Mouse (Mus musculus): ENCODE results near the gene D930048N14Rik. TPM values are rescaled to one million over a fixed set of nuclear protein-coding genes. Genes with fewer than 3 reads are reported as not detected.

D930048N14Rik gene
- total and polyA plus RNA-seq, 3 experiments: 0.39 to 2.1 TPM; not detected in 1

DNA sequence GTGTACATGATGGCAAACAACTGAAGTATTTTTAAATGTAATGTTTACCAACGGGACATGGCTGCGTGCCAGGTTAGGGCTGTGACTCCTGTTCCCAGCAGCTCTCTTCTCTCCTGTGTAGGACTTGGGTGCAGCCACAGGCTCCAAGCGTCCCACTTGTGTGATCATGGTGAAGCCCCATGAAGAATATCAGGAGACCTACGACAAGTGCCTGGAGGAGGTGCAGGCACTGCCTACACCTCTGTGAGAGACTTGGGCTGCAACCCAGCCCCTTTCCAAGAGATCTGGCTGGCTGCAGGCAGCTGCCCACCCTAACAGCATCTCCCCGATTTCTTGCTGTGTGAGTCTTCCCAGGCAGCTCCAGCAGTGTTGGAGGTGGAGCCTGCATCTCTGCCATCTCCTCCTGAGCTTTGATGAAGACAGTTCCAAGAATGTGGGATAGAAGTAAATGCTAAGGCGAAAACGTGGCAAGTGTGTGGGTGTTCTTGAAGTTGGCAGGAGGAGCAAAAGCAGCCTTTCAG, 27.7 kb upstream of the D930048N14Rik start:
- H3K36me3 ChIP-seq (ENCODE audit: control insufficient read depth in 1 of 2, insufficient read depth in 2 of 2, low read length in 2 of 2): peaks cover 15 to 41% of the 10 kb centered on the region in 2 experiments
- no peak for DNase-seq (ENCODE audit: low read depth, low spot score)
- H3K79me2 ChIP-seq (ENCODE audit: control insufficient read depth, insufficient read depth, low read length, poor library complexity): peaks cover 33% of the 10 kb centered on the region
- H3K9ac ChIP-seq (ENCODE audit: control insufficient read depth, low read depth, low read length, poor library complexity, severe bottlenecking): no peak overlapping the region
- H3K9me3 ChIP-seq (replicated peaks; ENCODE audit: insufficient read depth, low read length): no peaks in the 10 kb centered on the region
- H3K4me1 ChIP-seq (ENCODE audit: control insufficient read depth in 1 of 2, insufficient read depth in 2 of 2, low read length in 2 of 2): peaks cover 6 to 38% of the 10 kb centered on the region in 2 experiments; a peak in 3 of 4 replicates
- H3K4me3 ChIP-seq (ENCODE audit: control insufficient read depth in 1 of 2, insufficient read depth in 1 of 2, low read depth in 2 of 2, low read length in 2 of 2): no peak overlapping the region
- no peaks in the 10 kb centered on the region for H3K27me3 ChIP-seq (ENCODE audit: control insufficient read depth in 1 of 2, insufficient read depth in 2 of 2, low read length in 2 of 2)
- peak; percentile 21; the same call in 1 of the 2 replicates for TF ChIP-seq ZMIZ1 (IDR thresholded peaks at IDR 0.05; ENCODE audit: low read depth, low read length)
- no peak for TF ChIP-seq TAL1 (IDR thresholded peaks at IDR 0.05; ENCODE audit: low read length)
- TF ChIP-seq KAT2A (conservative IDR thresholded peaks at IDR 0.05; ENCODE audit: low read depth, low read length): no peak
- TF ChIP-seq NELFE (IDR thresholded peaks at IDR 0.05; ENCODE audit: low read depth, low read length): no peak
- no peak for TF ChIP-seq JUND (IDR thresholded peaks at IDR 0.05; ENCODE audit: low read depth, low read length)
- no peak for TF ChIP-seq POLR2AphosphoS2 (IDR thresholded peaks at IDR 0.05; ENCODE audit: low read length)
- H3K27ac ChIP-seq (ENCODE audit: control insufficient read depth, low read depth, low read length): no peak overlapping the region

DNA sequence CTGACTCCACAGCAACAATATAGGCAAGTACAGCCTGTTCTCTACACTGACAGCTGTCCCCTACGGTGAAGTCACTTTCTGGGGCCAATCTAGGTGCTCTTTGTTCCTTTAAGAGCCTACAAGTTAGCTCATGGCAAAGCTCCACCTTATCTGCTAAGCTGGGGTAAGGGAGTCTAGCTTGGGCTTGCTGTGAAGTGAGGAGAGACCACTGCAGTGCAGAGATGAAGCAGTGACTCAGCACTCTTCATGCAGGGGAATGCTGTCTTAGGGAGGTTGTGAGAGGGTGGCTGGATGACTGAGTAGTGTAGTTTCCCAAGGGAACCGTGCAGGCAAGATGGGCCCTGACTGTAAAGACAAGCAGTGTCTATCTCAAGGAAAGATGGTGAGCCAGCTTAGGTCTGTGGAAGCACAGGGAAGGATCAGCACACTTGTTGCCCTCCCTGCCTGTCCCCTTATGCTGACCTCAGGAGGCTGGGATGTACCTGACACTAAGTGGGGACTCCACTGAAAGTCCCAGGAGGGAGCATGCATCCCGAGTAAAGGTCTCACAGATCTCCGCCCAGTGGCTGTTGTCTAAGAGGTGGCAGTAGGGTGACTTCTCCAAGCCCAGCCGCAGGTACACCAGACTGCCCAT, 25.4 kb upstream of the D930048N14Rik start:
- Histone ChIP-seq H3K27ac (ENCODE audit: control insufficient read depth, low read depth, low read length) (peak overlapping the region; percentile 66), H3K4me1 (ENCODE audit: control insufficient read depth in 1 of 2, insufficient read depth in 2 of 2, low read length in 2 of 2) (peaks cover 10 to 43% of the 10 kb centered on the region in 2 experiments; a peak in 3 of 4 replicates), H3K79me2 (ENCODE audit: control insufficient read depth, insufficient read depth, low read length, poor library complexity) (peaks cover 25% of the 10 kb centered on the region), H3K9me3 (replicated peaks; ENCODE audit: insufficient read depth, low read length) (no peaks in the 10 kb centered on the region), H3K4me3 (ENCODE audit: control insufficient read depth in 1 of 2, insufficient read depth in 1 of 2, low read depth in 2 of 2, low read length in 2 of 2) (no peak overlapping the region), H3K36me3 (ENCODE audit: control insufficient read depth in 1 of 2, insufficient read depth in 2 of 2, low read length in 2 of 2) (peaks cover 17 to 51% of the 10 kb centered on the region in 2 experiments), H3K9ac (ENCODE audit: control insufficient read depth, low read depth, low read length, poor library complexity, severe bottlenecking) (peak overlapping the region; percentile 8), H3K27me3 (ENCODE audit: control insufficient read depth in 1 of 2, insufficient read depth in 2 of 2, low read length in 2 of 2) (no peaks in the 10 kb centered on the region)
- TF ChIP-seq SMC3 (IDR thresholded peaks at IDR 0.05; ENCODE audit: low read depth, low read length): no peak; the same call in 1 of the 2 replicates
- TF ChIP-seq TBP (IDR thresholded peaks at IDR 0.05; ENCODE audit: low read depth, low read length): peak; percentile 99
- TF ChIP-seq BHLHE40 (IDR thresholded peaks at IDR 0.05; ENCODE audit: borderline replicate concordance, low read depth, low read length): peak; percentile 35; the same call in 1 of the 2 replicates
- no peak for TF ChIP-seq ZKSCAN1 (IDR thresholded peaks at IDR 0.05; ENCODE audit: low read depth, low read length)
- peak; percentile 99 for TF ChIP-seq UBTF (IDR thresholded peaks at IDR 0.05; ENCODE audit: borderline replicate concordance, insufficient read depth, low read depth, low read length)
- TF ChIP-seq USF2 (IDR thresholded peaks at IDR 0.05; ENCODE audit: borderline replicate concordance in 1 of 2, insufficient read depth in 1 of 2, low read depth in 1 of 2, low read length in 2 of 2): no peak
- 0 out of 2 replicates have a peak, but pooled peaks have one; percentile 35 for TF ChIP-seq TCF12 (IDR thresholded peaks at IDR 0.05; ENCODE audit: low read depth, low read length)
- peak; percentile 9; the same call in 1 of the 2 replicates for TF ChIP-seq NELFE (IDR thresholded peaks at IDR 0.05; ENCODE audit: low read depth, low read length)
- peak; percentile 78 for TF ChIP-seq ETS1 (IDR thresholded peaks at IDR 0.05; ENCODE audit: low read depth, low read length)
- peak; percentile 72 for TF ChIP-seq MXI1 (IDR thresholded peaks at IDR 0.05; ENCODE audit: low read depth, low read length)
- 0 out of 2 replicates have a peak, but pooled peaks have one; percentile 29 for TF ChIP-seq MAX (IDR thresholded peaks at IDR 0.05; ENCODE audit: low read length)
- TF ChIP-seq POLR2A (IDR thresholded peaks at IDR 0.05; ENCODE audit: control insufficient read depth in 1 of 2, insufficient read depth in 1 of 2, low read depth in 1 of 2, low read length in 2 of 2, poor library complexity in 1 of 2): peak in 1 of 2 experiments; percentile 54; a peak in 2 of 4 replicates
- TF ChIP-seq GABPA (IDR thresholded peaks at IDR 0.05; ENCODE audit: low read depth, low read length): peak; percentile 97
- TF ChIP-seq SIN3A (IDR thresholded peaks at IDR 0.05; ENCODE audit: low read length): peak; percentile 90
- TF ChIP-seq MAFK (IDR thresholded peaks at IDR 0.05; ENCODE audit: borderline replicate concordance, low read depth, low read length): peak; percentile 86
- TF ChIP-seq GATA1 (IDR thresholded peaks at IDR 0.05; ENCODE audit: low read depth, low read length): peak; percentile 83
- no peak for TF ChIP-seq E2F4 (IDR thresholded peaks at IDR 0.05; ENCODE audit: borderline replicate concordance, low read depth, low read length)
- 0 out of 2 replicates have a peak, but pooled peaks have one; percentile 59 for TF ChIP-seq MAZ (IDR thresholded peaks at IDR 0.05; ENCODE audit: low read depth, low read length)
- TF ChIP-seq POLR2AphosphoS2 (IDR thresholded peaks at IDR 0.05; ENCODE audit: low read length): peak; percentile 97
- no peak for TF ChIP-seq MEF2A (IDR thresholded peaks at IDR 0.05; ENCODE audit: extremely low read depth, insufficient replicate concordance, low read depth, low read length, poor library complexity, severe bottlenecking)
- TF ChIP-seq RCOR1 (IDR thresholded peaks at IDR 0.05; ENCODE audit: low read depth, low read length): peak; percentile 24; the same call in 1 of the 2 replicates
- TF ChIP-seq MYC (IDR thresholded peaks at IDR 0.05; ENCODE audit: low read depth, low read length): peak; percentile 78; the same call in 1 of the 2 replicates
- TF ChIP-seq POLR2AphosphoS5 (IDR thresholded peaks at IDR 0.05; ENCODE audit: borderline replicate concordance, low read depth, low read length): 0 out of 2 replicates have a peak, but pooled peaks have one; percentile 83
- peak; percentile 58 to 71 for TF ChIP-seq EP300 (IDR thresholded peaks at IDR 0.05; ENCODE audit: low read depth in 1 of 2, low read length in 2 of 2)
- peak; percentile 97 for DNase-seq (ENCODE audit: low read depth, low spot score)
